Mouse (Mus musculus): ENCODE results near the gene Dhdds. TPM values are rescaled to one million over a fixed set of nuclear protein-coding genes. Genes with fewer than 3 reads are reported as not detected.

Gene Dhdds
- polyA plus RNA-seq, 1 experiment, result 27.7 TPM

GRCm38 (mm10) chr4:133970196-133970595 lies 30.5 kb downstream of the Dhdds start:
- TF ChIP-seq MYOD1 (IDR thresholded peaks at IDR 0.05; ENCODE audit: control insufficient read depth, insufficient read length, low read depth) (no peak), CTCF (IDR thresholded peaks at IDR 0.05; ENCODE audit: control insufficient read depth, insufficient read depth, insufficient read length) (no peak), MYOG (IDR thresholded peaks at IDR 0.05; ENCODE audit: control insufficient read depth, extremely low read depth, insufficient read length) (no peak), MAX (IDR thresholded peaks at IDR 0.05) (no peak), CEBPB (IDR thresholded peaks at IDR 0.05; ENCODE audit: low read depth) (no peak), USF1 (IDR thresholded peaks at IDR 0.05; ENCODE audit: low read depth) (no peak), FOSL1 (IDR thresholded peaks at IDR 0.05; ENCODE audit: insufficient read depth, low read length, poor library complexity, severe bottlenecking) (no peak)
- H3K79me3 ChIP-seq (ENCODE audit: low read depth), result peaks cover 11% of the 10 kb centered on the region
- H3K36me3 ChIP-seq (ENCODE audit: control insufficient read depth, insufficient read depth), result peaks cover 16% of the 10 kb centered on the region
- H3K4me3 ChIP-seq (ENCODE audit: insufficient read depth, poor library complexity, severe bottlenecking), result no peak overlapping the region
- no peak overlapping the region for H3ac ChIP-seq (ENCODE audit: control insufficient read depth, insufficient read length, low read depth)
- H3K79me2 ChIP-seq (ENCODE audit: control insufficient read depth, insufficient read depth), result peaks cover 18% of the 10 kb centered on the region
- H3K27me3 ChIP-seq (ENCODE audit: control insufficient read depth, insufficient read depth, insufficient read length), result no peaks in the 10 kb centered on the region

- Histone ChIP-seq H3K79me3 (ENCODE audit: low read depth) (peaks cover 11% of the 10 kb centered on the region), H3ac (ENCODE audit: control insufficient read depth, insufficient read length, low read depth) (no peak overlapping the region), H3K4me3 (ENCODE audit: insufficient read depth, poor library complexity, severe bottlenecking) (no peak overlapping the region), H3K27me3 (ENCODE audit: control insufficient read depth, insufficient read depth, insufficient read length) (no peaks in the 10 kb centered on the region), H3K79me2 (ENCODE audit: control insufficient read depth, insufficient read depth) (peaks cover 18% of the 10 kb centered on the region), H3K36me3 (ENCODE audit: control insufficient read depth, insufficient read depth) (peaks cover 19% of the 10 kb centered on the region)
- no peak for TF ChIP-seq MYOG (IDR thresholded peaks at IDR 0.05; ENCODE audit: control insufficient read depth, extremely low read depth, insufficient read length)
- TF ChIP-seq CTCF (IDR thresholded peaks at IDR 0.05; ENCODE audit: control insufficient read depth, insufficient read depth, insufficient read length), result no peak
- no peak for TF ChIP-seq MAX (IDR thresholded peaks at IDR 0.05)
- TF ChIP-seq USF1 (IDR thresholded peaks at IDR 0.05; ENCODE audit: low read depth), result no peak
- TF ChIP-seq MYOD1 (IDR thresholded peaks at IDR 0.05; ENCODE audit: control insufficient read depth, insufficient read length, low read depth), result no peak
- no peak for TF ChIP-seq FOSL1 (IDR thresholded peaks at IDR 0.05; ENCODE audit: insufficient read depth, low read length, poor library complexity, severe bottlenecking)
- TF ChIP-seq CEBPB (IDR thresholded peaks at IDR 0.05; ENCODE audit: low read depth), result no peak
Measured at GRCm38 (mm10) chr4:133969114-133969770, 31.5 kb downstream of the Dhdds start.

DNA sequence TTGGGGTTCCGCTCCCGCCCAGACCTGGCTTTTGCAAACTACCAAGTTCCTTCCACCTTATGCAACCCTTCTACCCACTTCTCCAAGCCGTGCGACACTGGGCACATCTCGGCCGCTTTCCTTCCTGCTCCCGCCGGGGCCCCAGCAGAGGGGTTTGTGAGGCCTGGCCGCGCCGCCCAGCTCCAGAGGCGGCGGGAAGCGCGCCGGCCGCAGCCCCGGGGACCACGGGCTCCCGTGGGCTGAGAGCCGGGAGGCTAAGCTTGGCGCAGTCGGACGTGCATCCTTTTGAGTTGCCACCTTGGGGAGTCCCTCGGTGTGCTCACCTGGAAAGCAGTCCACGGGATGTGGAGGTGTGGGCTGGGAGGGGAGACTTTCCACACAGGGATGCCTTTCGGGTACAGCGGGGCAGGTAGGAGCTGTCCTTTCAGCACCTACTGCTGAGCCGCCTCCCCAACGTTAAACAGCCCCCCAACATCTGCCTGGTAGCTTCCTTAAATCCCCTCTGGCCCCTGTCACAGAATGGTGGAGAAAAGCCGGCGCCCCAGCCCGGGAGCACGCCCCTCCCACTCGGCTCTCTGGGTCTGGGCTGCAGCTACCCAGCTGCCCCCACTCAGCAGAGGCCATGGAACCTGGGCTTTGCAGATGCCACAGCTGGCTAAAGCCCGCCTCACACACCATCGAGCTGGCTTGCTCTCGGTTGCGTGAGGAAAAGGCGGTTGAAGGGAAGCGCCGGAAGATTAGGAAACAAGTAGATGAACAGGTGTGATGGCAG lies 32.4 kb downstream of the Dhdds start, which contains the start of gene Hmgn2:
Gene Hmgn2, minus strand, starts transcription at position 501 of the 772 bp plus-strand sequence.
- H3K4me3 ChIP-seq (ENCODE audit: insufficient read depth, poor library complexity, severe bottlenecking), result peak within 1 kb of the TSS; percentile 65
- H3K79me2 ChIP-seq (ENCODE audit: control insufficient read depth, insufficient read depth), result peaks cover 18% of the 10 kb centered on the region
- H3ac ChIP-seq (ENCODE audit: control insufficient read depth, insufficient read length, low read depth), result peak within 1 kb of the TSS; percentile 97
- H3K36me3 ChIP-seq (ENCODE audit: control insufficient read depth, insufficient read depth), result peaks cover 22% of the 10 kb centered on the region
- peaks cover 11% of the 10 kb centered on the region for H3K79me3 ChIP-seq (ENCODE audit: low read depth)
- H3K27me3 ChIP-seq (ENCODE audit: control insufficient read depth, insufficient read depth, insufficient read length), result no peaks in the 10 kb centered on the region
- TF ChIP-seq CEBPB (IDR thresholded peaks at IDR 0.05; ENCODE audit: low read depth), result no peak
- TF ChIP-seq USF1 (IDR thresholded peaks at IDR 0.05; ENCODE audit: low read depth), result no peak
- TF ChIP-seq MYOG (IDR thresholded peaks at IDR 0.05; ENCODE audit: control insufficient read depth, extremely low read depth, insufficient read length), result no peak
- no peak for TF ChIP-seq MYOD1 (IDR thresholded peaks at IDR 0.05; ENCODE audit: control insufficient read depth, insufficient read length, low read depth)
- TF ChIP-seq MAX (IDR thresholded peaks at IDR 0.05), result no peak
- no peak for TF ChIP-seq FOSL1 (IDR thresholded peaks at IDR 0.05; ENCODE audit: insufficient read depth, low read length, poor library complexity, severe bottlenecking)
- no peak for TF ChIP-seq CTCF (IDR thresholded peaks at IDR 0.05; ENCODE audit: control insufficient read depth, insufficient read depth, insufficient read length)

DNA sequence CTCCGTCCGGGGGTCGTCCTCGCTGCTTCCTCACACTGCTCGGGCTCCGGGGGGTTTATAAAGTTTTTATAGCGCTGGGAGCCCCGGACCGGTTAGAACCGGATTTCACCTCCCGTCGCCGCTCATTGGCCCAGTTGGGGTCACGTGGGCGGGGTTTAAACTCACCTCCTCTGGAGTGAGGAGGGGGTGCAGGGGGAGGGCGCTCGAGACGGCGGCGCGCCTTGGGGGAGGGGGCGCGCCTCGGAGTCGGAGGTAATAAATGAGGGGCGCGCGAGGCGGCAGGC lies 32.9 kb downstream of the Dhdds start:
- TF ChIP-seq USF1 (IDR thresholded peaks at IDR 0.05; ENCODE audit: low read depth), result peak; percentile 95
- no peak for TF ChIP-seq CEBPB (IDR thresholded peaks at IDR 0.05; ENCODE audit: low read depth)

GRCm38 (mm10) chr4:133967138-133967865 lies 33.4 kb downstream of the Dhdds start:
- peaks cover 18% of the 10 kb centered on the region for H3K79me2 ChIP-seq (ENCODE audit: control insufficient read depth, insufficient read depth)
- TF ChIP-seq USF1 (IDR thresholded peaks at IDR 0.05; ENCODE audit: low read depth) (no peak), MAX (IDR thresholded peaks at IDR 0.05) (peak; percentile 73), MYOD1 (IDR thresholded peaks at IDR 0.05; ENCODE audit: control insufficient read depth, insufficient read length, low read depth) (peak; percentile 64), MYOG (IDR thresholded peaks at IDR 0.05; ENCODE audit: control insufficient read depth, extremely low read depth, insufficient read length) (no peak), CEBPB (IDR thresholded peaks at IDR 0.05; ENCODE audit: low read depth) (peak; percentile 81)
- H3K36me3 ChIP-seq (ENCODE audit: control insufficient read depth, insufficient read depth), result peaks cover 22% of the 10 kb centered on the region
- peak overlapping the region; percentile 97 for H3ac ChIP-seq (ENCODE audit: control insufficient read depth, insufficient read length, low read depth)
- H3K4me3 ChIP-seq (ENCODE audit: insufficient read depth, poor library complexity, severe bottlenecking), result peak overlapping the region; percentile 65
- H3K79me3 ChIP-seq (ENCODE audit: low read depth), result peaks cover 11% of the 10 kb centered on the region
- no peaks in the 10 kb centered on the region for H3K27me3 ChIP-seq (ENCODE audit: control insufficient read depth, insufficient read depth, insufficient read length)

More for the DNA sequence above, 32.9 kb downstream of the Dhdds start:
- peak overlapping the region; percentile 97 for H3ac ChIP-seq (ENCODE audit: control insufficient read depth, insufficient read length, low read depth)
- no peaks in the 10 kb centered on the region for H3K27me3 ChIP-seq (ENCODE audit: control insufficient read depth, insufficient read depth, insufficient read length)
- peaks cover 11% of the 10 kb centered on the region for H3K79me3 ChIP-seq (ENCODE audit: low read depth)
- H3K36me3 ChIP-seq (ENCODE audit: control insufficient read depth, insufficient read depth), result peaks cover 22% of the 10 kb centered on the region
- peak overlapping the region; percentile 65 for H3K4me3 ChIP-seq (ENCODE audit: insufficient read depth, poor library complexity, severe bottlenecking)
- peaks cover 18% of the 10 kb centered on the region for H3K79me2 ChIP-seq (ENCODE audit: control insufficient read depth, insufficient read depth)

Data from C2C12 (cell line).